Mouse (Mus musculus) myocyte (in vitro differentiated cells): ENCODE results near the gene a.

Experiments
- POLR2A ChIP-seq: IDR thresholded peaks from one replicate; pipeline ENCODE4 v1.6.1; 2011; ENCODE audit warnings: low read depth, mild to moderate bottlenecking, control low read depth, moderate library complexity; ENCODE audit not compliant: insufficient read length
- POLR2AphosphoS2 ChIP-seq: IDR thresholded peaks from one replicate; pipeline ENCODE4 v1.6.1; 2011; ENCODE audit warnings: low read depth, control low read depth; ENCODE audit not compliant: insufficient read length

GRCm38 (mm10) chr2:154893548-154893947, 102.3 kb downstream of the a start:
- TF ChIP-seq POLR2A (no peak), POLR2AphosphoS2 (no peak)
